Mouse (Mus musculus) limb, embryonic 14.5 days (tissue): Measurements from ENCODE around the gene Tmprss9. TPM values are rescaled to one million over a fixed set of nuclear protein-coding genes. Genes with fewer than 3 reads are reported as not detected.

ENCODE experiments used
- ATAC-seq: fragments of 200-750 bp; cut with Nextera tagmentation; 2 replicates; pipeline ENCODE4 v1.8.0; 2017; ENCODE audit warnings: low read depth, moderate number of reproducible peaks, moderate TSS enrichment; ENCODE audit not compliant: low FRiP score
- DNase-seq: peaks from one replicate; pipeline ENCODE4 v3.0.0-alpha.2; 2015; ENCODE audit warnings: low spot score
- H3K27ac ChIP-seq: fragments of 300-500 bp; sonication (generic); replicated peaks from 2 replicates; pipeline ENCODE4 v1.5.1; 2014; ENCODE audit warnings: low read depth, mild to moderate bottlenecking, low read length, moderate library complexity, mixed read lengths
- H3K27me3 ChIP-seq: fragments of 300-500 bp; sonication (generic); 2 replicates; pipeline ENCODE4 v1.6.1; 2014; ENCODE audit warnings: low read length, mixed read lengths; ENCODE audit not compliant: control insufficient read depth, insufficient read depth
- H3K36me3 ChIP-seq: fragments of 300-500 bp; sonication (generic); 2 replicates; pipeline ENCODE4 v1.6.1; 2014; ENCODE audit warnings: mild to moderate bottlenecking, low read length, moderate library complexity, mixed read lengths; ENCODE audit not compliant: control insufficient read depth, insufficient read depth
- H3K4me1 ChIP-seq: fragments of 300-500 bp; sonication (generic); 2 replicates; pipeline ENCODE4 v1.6.1; 2014; ENCODE audit warnings: antibody characterized with exemption, low read length, mixed read lengths; ENCODE audit not compliant: control insufficient read depth, insufficient read depth
- H3K4me2 ChIP-seq: fragments of 300-500 bp; sonication (generic); replicated peaks from 2 replicates; pipeline ENCODE4 v1.6.1; 2014; ENCODE audit warnings: low read depth, mild to moderate bottlenecking, low read length, moderate library complexity; ENCODE audit not compliant: severe bottlenecking
- H3K4me3 ChIP-seq: fragments of 300-500 bp; sonication (generic); replicated peaks from 2 replicates; pipeline ENCODE4 v1.5.1; 2014; ENCODE audit warnings: low read length
- H3K9ac ChIP-seq: fragments of 300-500 bp; sonication (generic); 2 replicates; pipeline ENCODE4 v1.6.1; 2014; ENCODE audit warnings: mild to moderate bottlenecking, low read depth, low read length, moderate library complexity; ENCODE audit not compliant: severe bottlenecking
- H3K9me3 ChIP-seq: fragments of 300-500 bp; sonication (generic); 2 replicates; pipeline ENCODE4 v1.6.1; 2016; ENCODE audit warnings: low read length; ENCODE audit not compliant: control insufficient read depth
- POLR2A ChIP-seq: fragments of 200-500 bp; IDR thresholded peaks from 2 replicates; pipeline ENCODE4 v1.8.0; 2012; ENCODE audit warnings: inconsistent platforms, mild to moderate bottlenecking, moderate library complexity, borderline replicate concordance; ENCODE audit not compliant: insufficient read depth, insufficient read length; ENCODE audit errors: extremely low read depth
- WGBS: fragments of 180-500 bp; shearing (Covaris S2); extraction: QIAGEN DNeasy Blood & Tissue Kit; methylation state at CpG from one replicate; pipeline ENCODE4 v1.1.7; 2014; 5-methylcytosine and 5-hydroxymethylcytosine counted together
- polyA plus RNA-seq, 2 experiments: library from polyadenylated mRNA; depleted of rRNA in 1 of 2; stranded (reverse) in 1 of 2; unstranded in 1 of 2; fragments of >200 nt; fragmentation: Nextera tagmentation in 1 of 2; extraction: Ambion mirVana in 1 of 2; gene quantifications; 2 replicates each; pipeline versions ENCODE4 v1.2.1 to v1.2.3; 2012 to 2014

Gene Tmprss9
- polyA plus RNA-seq, 2 experiments = 0.04 to 0.10 TPM

DNA sequence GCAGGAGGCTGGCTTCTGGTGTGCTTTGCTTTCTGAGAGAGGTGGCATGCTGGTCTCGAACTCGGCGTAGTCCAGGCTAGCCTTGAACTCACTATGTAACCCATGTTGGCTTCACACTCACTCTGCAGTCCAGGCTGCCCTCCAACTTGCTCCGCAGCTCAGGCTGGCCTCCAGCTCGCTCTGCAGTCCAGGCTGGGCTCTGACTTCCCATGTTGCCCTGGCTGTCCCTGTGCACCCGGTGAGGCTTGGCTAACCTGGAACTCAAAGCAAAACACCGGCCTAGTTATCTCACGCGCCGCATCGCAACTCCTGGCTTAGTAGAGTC lies 15.9 kb upstream of the Tmprss9 start:
- Histone ChIP-seq H3K9ac (peak overlapping the region; percentile 77), H3K36me3 (peaks cover 24% of the 10 kb centered on the region), H3K4me1 (peaks cover 20% of the 10 kb centered on the region), H3K4me2 (peak overlapping the region; percentile 99), H3K4me3 (peak overlapping the region; percentile 92), H3K9me3 (no peaks in the 10 kb centered on the region), H3K27ac (peak overlapping the region; percentile 4; the same call in 1 of the 2 replicates), H3K27me3 (no peaks in the 10 kb centered on the region)
- TF ChIP-seq POLR2A = no peak
- DNase-seq (no peak), ATAC-seq (no peak)
- 16% methylated on average over 11 of the region's 11 CpGs for WGBS

- Histone ChIP-seq H3K9me3 (no peaks in the 10 kb centered on the region), H3K36me3 (peaks cover 21% of the 10 kb centered on the region), H3K4me1 (peaks cover 20% of the 10 kb centered on the region), H3K9ac (peak overlapping the region; percentile 77), H3K27me3 (no peaks in the 10 kb centered on the region), H3K27ac (peak overlapping the region; percentile 4; the same call in 1 of the 2 replicates), H3K4me3 (peak overlapping the region; percentile 92), H3K4me2 (peak overlapping the region; percentile 99)
- ATAC-seq (no peak), DNase-seq (peak; percentile 38)
- 41% methylated on average over 3 of the region's 3 CpGs for WGBS
- no peak for TF ChIP-seq POLR2A
Measured at GRCm38 (mm10) chr10:80856267-80856666, 15.4 kb upstream of the Tmprss9 start.

- Histone ChIP-seq H3K4me1 (peaks cover 20% of the 10 kb centered on the region), H3K27me3 (no peaks in the 10 kb centered on the region), H3K4me2 (0 out of 2 replicates have a peak overlapping the region, but pooled peaks have one; percentile 99), H3K9ac (peak overlapping the region; percentile 36), H3K36me3 (peaks cover 19% of the 10 kb centered on the region), H3K4me3 (no peak overlapping the region), H3K9me3 (no peaks in the 10 kb centered on the region), H3K27ac (no peak overlapping the region)
- DNase-seq = no peak
- ATAC-seq = no peak
- 85% methylated on average over 5 of the region's 5 CpGs for WGBS
- TF ChIP-seq POLR2A = no peak
Measured at GRCm38 (mm10) chr10:80856908-80857307, 14.7 kb upstream of the Tmprss9 start.

- WGBS = 83% methylated on average over 8 of the region's 8 CpGs
- no peak for DNase-seq
Measured at GRCm38 (mm10) chr10:80857386-80857785, 14.3 kb upstream of the Tmprss9 start.

GRCm38 (mm10) chr10:80857848-80858247 lies 13.8 kb upstream of the Tmprss9 start:
- WGBS = 73% methylated on average over 3 of the region's 3 CpGs
- Histone ChIP-seq H3K4me1 (peaks cover 20% of the 10 kb centered on the region), H3K4me3 (no peak overlapping the region), H3K27me3 (no peaks in the 10 kb centered on the region), H3K9me3 (no peaks in the 10 kb centered on the region), H3K4me2 (no peak overlapping the region), H3K9ac (peak overlapping the region; percentile 36; the same call in 1 of the 2 replicates), H3K36me3 (peaks cover 20% of the 10 kb centered on the region), H3K27ac (no peak overlapping the region)
- TF ChIP-seq POLR2A = no peak
- no peak for DNase-seq
- ATAC-seq = no peak

More at GRCm38 (mm10) chr10:80857386-80857785, 14.3 kb upstream of the Tmprss9 start:
- Histone ChIP-seq H3K36me3 (peaks cover 19% of the 10 kb centered on the region), H3K27me3 (no peaks in the 10 kb centered on the region), H3K4me1 (peaks cover 20% of the 10 kb centered on the region), H3K27ac (no peak overlapping the region), H3K4me2 (no peak overlapping the region), H3K4me3 (no peak overlapping the region), H3K9me3 (no peaks in the 10 kb centered on the region), H3K9ac (peak overlapping the region; percentile 36; the same call in 1 of the 2 replicates)
- TF ChIP-seq POLR2A = no peak
- ATAC-seq = no peak
